Mouse (Mus musculus): Measurements from ENCODE around the gene Rabgap1l.

GRCm38 (mm10) chr1:160681398-160682050 lies 111.5 kb downstream of the Rabgap1l start:
- TF ChIP-seq POLR2A (IDR thresholded peaks at IDR 0.05; ENCODE audit: extremely low read depth, insufficient read depth, low read length) (no peak), CTCF (IDR thresholded peaks at IDR 0.05; ENCODE audit: extremely low read depth, insufficient read depth, low read length) (no peak)

Measured in cortical plate, adult 2 months (tissue).